In genomic region chr6:115891061-115891460, GRCm38 (mm10) we compare ENCODE assay signal across 10 mouse cellular contexts. TPM values are rescaled to one million over a fixed set of nuclear protein-coding genes. Genes with fewer than 3 reads are reported as not detected.
DNase-seq lines count a peak whose midpoint lies in the region; ATAC-seq lines count a peak whose summit lies in the region.
"Had no signal": no experiment of that assay in that cellular context is flagged by ENCODE, and none has a peak within 500 bp of the region (broad histone marks: within the 10 kb centered on the region; RNA-seq: fewer than 3 reads in every experiment).

No protein-coding gene starts in this region.

- no peak for ATAC-seq in kidney, embryonic 15.5 days (replicated peaks; ENCODE audit: low FRiP score)
- peak; percentile 66 for ATAC-seq in forebrain, embryonic 14.5 days
- no peak for ATAC-seq in midbrain, embryonic 14.5 days (ENCODE audit: low FRiP score, low TSS enrichment)

- 64% methylated on average over 6 of the region's 6 CpGs for WGBS in kidney, embryonic 15.5 days
- 68% methylated on average over 6 of the region's 6 CpGs for WGBS in forebrain, embryonic 14.5 days
- WGBS in midbrain, embryonic 14.5 days, result 64% methylated on average over 6 of the region's 6 CpGs

- H3K9me3 ChIP-seq in kidney, embryonic 15.5 days (replicated peaks), result no peaks in the 10 kb centered on the region
- H3K9me3 ChIP-seq in forebrain, embryonic 14.5 days (replicated peaks; ENCODE audit: control insufficient read depth, low read length), result no peaks in the 10 kb centered on the region
- no peaks in the 10 kb centered on the region for H3K9me3 ChIP-seq in midbrain, embryonic 14.5 days (ENCODE audit: control insufficient read depth, low read length)
- H3K9me3 ChIP-seq: limb, embryonic 10.5 days had no signal

- DNase-seq in kidney, adult 18-20 months, result no peak
- peak; percentile 87 for DNase-seq in brain, adult 2 months (ENCODE audit: low read depth, low spot score)
- DNase-seq in forebrain, embryonic 14.5 days (ENCODE audit: low spot score), result peak; percentile 52
- peak; percentile 18 for DNase-seq in midbrain, embryonic 14.5 days
- no peak for DNase-seq in adrenal gland, adult 18-20 months (ENCODE audit: low spot score in 2 of 2)
- DNase-seq in embryo, embryonic 9.5 days (ENCODE audit: extremely low spot score), result no peak
- DNase-seq in adrenal gland, postnatal 25 days, result no peak

- H3K4me1 ChIP-seq in kidney, embryonic 15.5 days, result peaks cover 20% of the 10 kb centered on the region; the same call in 1 of the 2 replicates
- H3K4me1 ChIP-seq in forebrain, embryonic 14.5 days (ENCODE audit: control insufficient read depth, insufficient read depth, low read length), result peaks cover 20% of the 10 kb centered on the region
- peaks cover 15% of the 10 kb centered on the region; the same call in 1 of the 2 replicates for H3K4me1 ChIP-seq in midbrain, embryonic 14.5 days (ENCODE audit: control insufficient read depth, insufficient read depth, low read length)

- no peaks in the 10 kb centered on the region for H3K27me3 ChIP-seq in kidney, embryonic 15.5 days
- H3K27me3 ChIP-seq in forebrain, embryonic 14.5 days (replicated peaks; ENCODE audit: control insufficient read depth, insufficient read depth, low read length), result no peaks in the 10 kb centered on the region
- no peaks in the 10 kb centered on the region for H3K27me3 ChIP-seq in midbrain, embryonic 14.5 days (ENCODE audit: control insufficient read depth, insufficient read depth, low read length)
- H3K27me3 ChIP-seq: neural tube, embryonic 12.5 days had no signal

- H3K4me2 ChIP-seq in kidney, embryonic 15.5 days, result no peak overlapping the region
- peak overlapping the region; percentile 23; the same call in 1 of the 2 replicates for H3K4me2 ChIP-seq in forebrain, embryonic 14.5 days (ENCODE audit: low read length)
- H3K4me2 ChIP-seq in midbrain, embryonic 14.5 days (ENCODE audit: low read length), result no peak overlapping the region
- H3K4me2 ChIP-seq: neural tube, embryonic 12.5 days had no signal

- H3K4me3 ChIP-seq in kidney, embryonic 15.5 days (replicated peaks), result no peak overlapping the region
- no peak overlapping the region for H3K4me3 ChIP-seq in forebrain, embryonic 14.5 days (ENCODE audit: low read depth, low read length)
- H3K4me3 ChIP-seq in midbrain, embryonic 14.5 days (replicated peaks; ENCODE audit: low read depth, low read length), result no peak overlapping the region
- H3K4me3 ChIP-seq: limb, embryonic 10.5 days; neural tube, embryonic 12.5 days had no signal

- peak overlapping the region; percentile 41; the same call in 1 of the 2 replicates for H3K27ac ChIP-seq in kidney, embryonic 15.5 days
- H3K27ac ChIP-seq in forebrain, embryonic 14.5 days (ENCODE audit: low read depth, low read length), result peak overlapping the region; percentile 88
- H3K27ac ChIP-seq in midbrain, embryonic 14.5 days (replicated peaks; ENCODE audit: low read depth, low read length), result no peak overlapping the region
- H3K27ac ChIP-seq: limb, embryonic 10.5 days; neural tube, embryonic 12.5 days had no signal

- H3K36me3 ChIP-seq in kidney, embryonic 15.5 days, result peaks cover 75% of the 10 kb centered on the region
- peaks cover 33% of the 10 kb centered on the region for H3K36me3 ChIP-seq in forebrain, embryonic 14.5 days (ENCODE audit: control insufficient read depth, insufficient read depth, low read length)
- H3K36me3 ChIP-seq in midbrain, embryonic 14.5 days (ENCODE audit: control insufficient read depth, insufficient read depth, low read length), result peaks cover 45% of the 10 kb centered on the region

- H3K9ac ChIP-seq in kidney, embryonic 15.5 days, result no peak overlapping the region
- H3K9ac ChIP-seq in forebrain, embryonic 14.5 days (ENCODE audit: low read length), result no peak overlapping the region
- no peak overlapping the region for H3K9ac ChIP-seq in midbrain, embryonic 14.5 days (replicated peaks; ENCODE audit: low read length)
- H3K9ac ChIP-seq: neural tube, embryonic 12.5 days had no signal

RNA-seq across cellular contexts. Expression of gene Ift122, which starts 37.8 kb away (rescaled TPM):
- 32.0 and 36.9 TPM in 2 replicates for polyA plus RNA-seq in kidney, embryonic 15.5 days (2015; fragmentation: Nextera tagmentation; extraction: Ambion mirVana)
- 16.9 and 23.2 TPM in 2 replicates for polyA plus RNA-seq in forebrain, embryonic 14.5 days (2014; fragmentation: Nextera tagmentation; extraction: Ambion mirVana)
- polyA plus RNA-seq in midbrain, embryonic 14.5 days (2014; fragmentation: Nextera tagmentation; extraction: Ambion mirVana), result 19.1 and 28.1 TPM in 2 replicates
- total RNA-seq in adrenal gland, adult 18-20 months (2021), result 10 to 100 TPM; 14.7 to 15.1 TPM
- total RNA-seq in adrenal gland, postnatal 25 days (2021), result 19.2 and 22.2 TPM in 2 replicates

RNA-seq across cellular contexts. Expression of gene Mbd4, which starts 37.9 kb away (rescaled TPM):
- 21.3 and 21.7 TPM in 2 replicates for polyA plus RNA-seq in kidney, embryonic 15.5 days (2015; fragmentation: Nextera tagmentation; extraction: Ambion mirVana)
- 9.3 and 11.3 TPM in 2 replicates for polyA plus RNA-seq in forebrain, embryonic 14.5 days (2014; fragmentation: Nextera tagmentation; extraction: Ambion mirVana)
- 5.3 and 10.2 TPM in 2 replicates for polyA plus RNA-seq in midbrain, embryonic 14.5 days (2014; fragmentation: Nextera tagmentation; extraction: Ambion mirVana)
- 1 to 10 TPM; 1.6 to 2.0 TPM for total RNA-seq in adrenal gland, adult 18-20 months (2021)
- 4.0 and 4.8 TPM in 2 replicates for total RNA-seq in adrenal gland, postnatal 25 days (2021)

RNA-seq across cellular contexts. Expression of gene Rho, which starts 40.5 kb away (rescaled TPM):
- polyA plus RNA-seq in kidney, embryonic 15.5 days (2015; fragmentation: Nextera tagmentation; extraction: Ambion mirVana), result 0.10 and 0.14 TPM in 2 replicates
- polyA plus RNA-seq in forebrain, embryonic 14.5 days (2014; fragmentation: Nextera tagmentation; extraction: Ambion mirVana), result 0.19 and 0.30 TPM in 2 replicates
- 0.07 and 0.59 TPM in 2 replicates for polyA plus RNA-seq in midbrain, embryonic 14.5 days (2014; fragmentation: Nextera tagmentation; extraction: Ambion mirVana)
- under 1 TPM; 0.26 to 0.40 TPM for total RNA-seq in adrenal gland, adult 18-20 months (2021)
- 0.94 and 1.9 TPM in 2 replicates for total RNA-seq in adrenal gland, postnatal 25 days (2021)

RNA-seq across cellular contexts. Expression of gene Efcab12, which starts 52.8 kb away (rescaled TPM):
- polyA plus RNA-seq in kidney, embryonic 15.5 days (2015; fragmentation: Nextera tagmentation; extraction: Ambion mirVana), result 1.8 TPM in 2 replicates
- 1.4 and 1.6 TPM in 2 replicates for polyA plus RNA-seq in forebrain, embryonic 14.5 days (2014; fragmentation: Nextera tagmentation; extraction: Ambion mirVana)
- polyA plus RNA-seq in midbrain, embryonic 14.5 days (2014; fragmentation: Nextera tagmentation; extraction: Ambion mirVana), result 2.5 and 3.2 TPM in 2 replicates
- under 1 TPM; 0.58 to 0.80 TPM for total RNA-seq in adrenal gland, adult 18-20 months (2021)
- 1.9 TPM in 1 of 2 replicates, not detected in the other for total RNA-seq in adrenal gland, postnatal 25 days (2021)

RNA-seq across cellular contexts. Expression of gene H1foo, which starts 53.7 kb away (rescaled TPM):
- not detected in 2 replicates for polyA plus RNA-seq in kidney, embryonic 15.5 days (2015; fragmentation: Nextera tagmentation; extraction: Ambion mirVana)
- polyA plus RNA-seq in forebrain, embryonic 14.5 days (2014; fragmentation: Nextera tagmentation; extraction: Ambion mirVana), result not detected in 2 replicates
- not detected in 2 replicates for polyA plus RNA-seq in midbrain, embryonic 14.5 days (2014; fragmentation: Nextera tagmentation; extraction: Ambion mirVana)
- not detected for total RNA-seq in adrenal gland, adult 18-20 months (2021)
- total RNA-seq in adrenal gland, postnatal 25 days (2021), result not detected in 2 replicates
- polyA plus RNA-seq: limb, embryonic 10.5 days; neural tube, embryonic 12.5 days had no signal

Comparison
In these comparisons a context has a peak if more than half of its experiments do, and no peak if none do; other contexts are left out.
1. DNase-seq: peak in brain, adult 2 months (single experiment), forebrain, embryonic 14.5 days (single experiment) and midbrain, embryonic 14.5 days (single experiment); none in kidney, adult 18-20 months (single experiment), adrenal gland, adult 18-20 months (0 of 2), embryo, embryonic 9.5 days (single experiment) and adrenal gland, postnatal 25 days (single experiment).